Mouse (Mus musculus): ENCODE measurements around the gene Postn. TPM values are rescaled to one million over a fixed set of nuclear protein-coding genes. Genes with fewer than 3 reads are reported as not detected.

Gene Postn
- total RNA-seq, 2 experiments from 2014 or later = 3.2 TPM

DNA sequence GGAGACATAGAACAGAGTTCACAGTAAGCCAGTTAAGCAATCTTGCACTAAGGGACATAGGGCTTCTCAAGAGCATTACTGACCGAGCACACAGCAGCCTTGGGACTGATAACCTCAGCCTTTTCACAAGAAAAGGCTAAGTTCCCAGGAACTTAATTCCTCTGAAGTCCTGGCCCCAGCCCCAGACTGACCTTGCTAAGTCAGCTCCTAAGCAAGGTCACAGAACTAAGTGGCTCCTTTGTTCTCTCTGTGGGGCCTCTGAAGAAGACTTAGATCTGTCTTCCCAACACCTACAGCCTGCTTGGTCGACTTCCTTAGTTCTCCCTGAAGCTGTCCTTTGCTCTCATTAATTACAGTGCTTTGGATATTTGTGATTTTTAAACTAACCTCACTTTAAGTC lies 38.4 kb downstream of the Postn start:
- Histone ChIP-seq H3K27ac (no peak overlapping the region), H3K4me3 (no peak overlapping the region)
- DNase-seq (ENCODE audit: extremely low spot score in 1 of 2, low spot score in 2 of 2) = no peak
- TF ChIP-seq CTCF (IDR thresholded peaks at IDR 0.05) = no peak
- intact Hi-C loops (cut with DNase I) = no loop called here

DNA sequence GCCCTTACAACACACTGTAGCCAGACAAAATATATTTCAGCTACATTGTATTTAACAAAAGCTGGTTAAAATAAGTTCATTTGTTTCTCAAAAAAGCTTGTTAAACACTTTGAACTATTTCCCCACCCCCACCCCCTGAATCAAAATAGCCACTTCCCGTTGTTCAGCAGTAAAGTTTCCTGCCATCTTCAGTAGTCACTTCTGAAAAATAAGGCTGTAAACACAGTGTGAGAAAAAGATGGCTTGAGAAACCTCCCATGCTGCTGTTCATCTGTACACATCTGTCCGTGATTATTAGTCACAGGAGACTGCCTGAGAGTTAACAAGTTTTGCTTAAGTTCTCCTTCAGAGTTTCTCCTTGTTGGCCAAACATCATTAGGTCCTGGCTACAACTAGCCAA lies 39.0 kb downstream of the Postn start:
- TF ChIP-seq CTCF (IDR thresholded peaks at IDR 0.05) = no peak
- Histone ChIP-seq H3K27ac (no peak overlapping the region), H3K4me3 (no peak overlapping the region)
- intact Hi-C loops (cut with DNase I) = no loop called here
- no peak for DNase-seq (ENCODE audit: extremely low spot score in 1 of 2, low spot score in 2 of 2)

DNA sequence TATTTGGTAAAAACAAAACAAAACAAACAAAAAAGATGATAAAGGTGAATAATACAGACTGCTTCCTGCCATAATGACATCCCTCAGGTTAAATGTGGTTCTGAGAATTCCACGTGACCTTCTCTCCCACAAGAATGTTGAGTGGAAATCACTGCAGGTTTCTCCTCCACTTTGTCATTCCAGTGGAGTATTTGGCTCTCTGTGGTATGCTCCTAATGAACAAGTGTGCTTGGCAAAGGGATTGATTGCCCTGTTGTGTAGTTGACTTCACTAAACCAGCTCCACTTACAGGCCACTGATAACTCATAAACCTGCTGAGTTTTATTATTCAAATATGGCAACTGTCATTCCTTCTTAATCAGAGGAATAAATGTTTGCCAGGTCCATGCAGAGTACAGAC lies 39.7 kb downstream of the Postn start:
- no peak for TF ChIP-seq CTCF (IDR thresholded peaks at IDR 0.05)
- intact Hi-C loops (cut with DNase I) = no loop called here

DNA sequence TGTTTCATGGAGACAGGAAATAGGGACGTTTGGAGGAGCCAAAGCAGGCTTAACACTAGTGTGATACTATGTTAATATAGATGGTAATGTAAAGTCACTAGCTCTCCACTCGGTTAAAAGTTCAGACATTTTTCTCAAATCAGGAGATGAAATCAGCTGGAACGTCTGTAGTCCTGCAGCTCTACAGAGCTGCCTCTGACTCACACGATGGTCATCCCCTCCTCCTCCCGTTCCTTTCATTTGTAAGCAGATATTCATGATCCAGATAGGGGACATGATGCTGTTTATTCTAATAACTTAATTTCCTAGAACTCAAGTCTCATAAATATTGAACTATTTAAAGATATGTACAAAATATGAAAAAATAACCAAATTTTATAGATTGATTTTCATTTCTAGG lies 40.8 kb downstream of the Postn start:
- no peak for DNase-seq (ENCODE audit: extremely low spot score in 1 of 2, low spot score in 2 of 2)
- no peak for TF ChIP-seq CTCF (IDR thresholded peaks at IDR 0.05)
- Histone ChIP-seq H3K27ac (no peak overlapping the region), H3K4me3 (no peak overlapping the region)
- intact Hi-C loops (cut with DNase I) = no loop called here

More for the DNA sequence above, 39.7 kb downstream of the Postn start:
- DNase-seq (ENCODE audit: extremely low spot score in 1 of 2, low spot score in 2 of 2) = no peak
- Histone ChIP-seq H3K27ac (no peak overlapping the region), H3K4me3 (no peak overlapping the region)

DNA sequence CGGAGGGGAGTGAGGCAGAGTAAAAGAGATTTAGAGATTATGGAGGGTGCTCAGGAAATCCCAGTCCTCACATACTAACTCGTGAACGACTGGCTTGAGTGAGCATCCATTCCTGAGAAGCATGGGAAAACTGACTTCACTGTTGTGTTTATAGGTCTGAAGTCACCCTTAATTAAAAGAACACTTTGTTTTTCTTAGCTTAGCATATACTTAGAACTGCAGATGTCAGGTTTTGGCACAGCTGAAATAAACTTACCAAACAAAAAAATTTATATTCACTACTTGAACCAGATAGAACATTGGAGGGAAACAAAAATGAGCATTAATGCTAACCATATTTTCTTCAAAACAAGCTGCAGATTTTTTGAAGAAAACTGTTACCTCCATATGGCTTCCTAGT lies 42.9 kb downstream of the Postn start:
- H3K27ac ChIP-seq = no peak overlapping the region
- DNase-seq (ENCODE audit: extremely low spot score in 1 of 2, low spot score in 2 of 2) = no peak
- intact Hi-C loops (cut with DNase I) = no loop called here
- TF ChIP-seq CTCF (IDR thresholded peaks at IDR 0.05) = no peak
- H3K4me3 ChIP-seq = no peak overlapping the region

DNA sequence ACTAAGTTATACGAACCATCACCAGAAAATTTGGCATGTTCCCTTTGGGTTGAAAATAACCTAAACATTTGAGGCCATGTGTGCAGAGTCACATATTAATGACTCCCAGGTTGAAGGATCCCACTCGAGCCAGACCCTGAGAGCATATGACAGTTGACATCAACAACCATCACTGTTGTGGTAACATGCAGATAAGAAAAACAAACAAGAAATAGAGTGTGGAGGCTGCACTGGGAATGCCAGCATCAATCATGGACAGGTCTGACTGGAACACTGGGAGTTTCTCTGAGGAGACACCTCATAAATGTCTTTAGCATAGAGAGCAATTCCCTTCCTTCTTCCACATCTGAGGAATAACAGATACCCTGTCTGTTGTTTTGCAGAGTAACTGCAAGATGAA lies 45.7 kb downstream of the Postn start:
- no peak for DNase-seq (ENCODE audit: extremely low spot score in 1 of 2, low spot score in 2 of 2)

DNA sequence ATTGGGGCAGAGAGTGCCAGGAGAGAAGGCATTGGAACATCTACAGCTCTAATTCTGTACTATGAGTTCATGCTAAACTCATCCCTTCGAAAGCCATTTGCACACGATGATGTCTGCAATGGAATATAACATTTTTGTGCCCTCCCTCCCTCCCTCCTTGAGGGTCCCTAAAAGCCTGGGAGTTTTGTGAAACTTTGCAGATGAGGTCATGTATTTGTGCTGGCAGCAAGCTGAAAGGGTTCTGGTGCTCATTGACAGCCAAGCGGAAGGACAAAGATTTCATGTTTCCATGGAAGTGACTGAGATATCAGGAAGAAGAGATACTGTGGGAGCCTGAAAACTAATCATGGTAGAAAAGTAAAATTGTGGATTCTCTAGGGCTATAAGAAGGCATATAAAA lies 50.1 kb downstream of the Postn start:
- no peak overlapping the region for H3K27ac ChIP-seq
- no peak for TF ChIP-seq CTCF (IDR thresholded peaks at IDR 0.05)
- H3K4me3 ChIP-seq = no peak overlapping the region
- no peak for DNase-seq (ENCODE audit: extremely low spot score in 1 of 2, low spot score in 2 of 2)
- intact Hi-C loops (cut with DNase I) = no loop called here

More for the DNA sequence above, 45.7 kb downstream of the Postn start:
- no peak for TF ChIP-seq CTCF (IDR thresholded peaks at IDR 0.05)
- intact Hi-C loops (cut with DNase I) = no loop called here
- Histone ChIP-seq H3K27ac (no peak overlapping the region), H3K4me3 (no peak overlapping the region)

DNA sequence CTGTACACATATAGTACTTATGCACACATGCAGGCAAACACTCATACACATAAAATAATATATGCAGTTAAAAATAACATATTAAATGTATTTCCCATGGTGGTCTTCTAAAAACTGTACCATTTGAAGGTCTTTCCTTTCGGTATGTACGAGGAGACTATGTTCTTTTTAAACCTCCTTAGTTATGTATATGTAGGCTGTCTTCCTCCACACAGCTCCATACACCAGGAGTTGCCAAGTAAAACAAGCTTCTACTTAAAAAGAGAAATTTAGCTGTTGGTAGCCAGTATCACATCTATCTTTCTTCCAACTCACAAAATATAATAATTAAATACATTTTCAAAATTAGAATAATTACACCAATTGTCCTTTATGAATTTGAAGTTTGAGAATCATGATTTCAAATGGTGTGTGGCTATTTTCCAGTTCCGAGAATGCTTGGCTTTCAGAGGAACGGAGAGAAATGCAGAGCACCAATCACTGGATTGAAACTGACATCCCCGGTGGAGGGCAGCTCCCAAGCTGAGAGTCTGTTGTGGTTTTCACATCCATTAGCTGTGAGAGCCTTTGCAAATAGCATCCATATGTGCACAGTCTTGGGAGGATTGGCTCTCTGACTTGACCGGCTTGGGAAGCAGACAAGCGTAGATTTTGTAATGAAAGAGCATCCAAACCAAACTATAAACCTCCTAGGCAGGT lies 52.1 kb downstream of the Postn start:
- DNase-seq (ENCODE audit: extremely low spot score in 1 of 2, low spot score in 2 of 2) = no peak
- Histone ChIP-seq H3K27ac (no peak overlapping the region), H3K4me3 (no peak overlapping the region)
- intact Hi-C loops (cut with DNase I) = no loop called here
- TF ChIP-seq CTCF (IDR thresholded peaks at IDR 0.05) = no peak

DNA sequence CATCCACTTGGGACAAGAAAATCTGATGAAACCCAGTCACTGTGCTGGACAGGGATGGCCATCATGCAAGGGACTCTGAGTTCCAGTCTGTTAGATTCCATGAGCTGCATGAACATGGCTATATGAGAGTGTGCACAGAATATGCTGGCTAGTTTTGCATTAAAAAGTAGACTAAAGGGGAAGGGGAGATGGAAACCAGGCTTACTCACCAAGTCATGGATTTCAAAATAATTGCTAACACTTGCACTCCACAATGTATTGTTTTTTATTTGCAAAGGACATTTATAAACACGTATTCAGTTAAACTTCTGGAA lies 52.6 kb downstream of the Postn start:
- DNase-seq (ENCODE audit: extremely low spot score in 1 of 2, low spot score in 2 of 2) = no peak
- no peak overlapping the region for H3K4me3 ChIP-seq
- intact Hi-C loops (cut with DNase I) = no loop called here
- H3K27ac ChIP-seq = no peak overlapping the region
- TF ChIP-seq CTCF (IDR thresholded peaks at IDR 0.05) = no peak

DNA sequence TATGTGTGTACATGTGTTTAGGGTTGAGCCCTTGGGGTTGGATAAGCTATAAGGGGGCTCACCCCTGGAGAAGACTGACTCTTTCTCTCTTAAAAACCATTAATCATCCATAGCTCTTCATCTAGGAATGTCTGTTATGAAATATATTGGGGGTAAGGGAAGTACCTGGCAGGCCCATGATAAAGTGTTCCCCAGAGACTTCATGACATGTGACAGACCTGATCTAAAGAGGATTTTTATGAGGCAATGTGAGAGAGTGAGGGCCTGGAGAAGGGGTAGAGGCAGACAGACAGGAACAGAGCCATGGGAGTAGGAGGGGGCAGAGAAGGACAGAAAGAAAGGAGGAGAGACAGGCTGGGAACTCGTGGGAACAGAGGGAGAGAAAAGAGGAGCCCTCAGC lies 53.5 kb downstream of the Postn start:
- Histone ChIP-seq H3K4me3 (no peak overlapping the region), H3K27ac (no peak overlapping the region)
- TF ChIP-seq CTCF (IDR thresholded peaks at IDR 0.05) = no peak
- DNase-seq (ENCODE audit: extremely low spot score in 1 of 2, low spot score in 2 of 2) = no peak
- intact Hi-C loops (cut with DNase I) = no loop called here

DNA sequence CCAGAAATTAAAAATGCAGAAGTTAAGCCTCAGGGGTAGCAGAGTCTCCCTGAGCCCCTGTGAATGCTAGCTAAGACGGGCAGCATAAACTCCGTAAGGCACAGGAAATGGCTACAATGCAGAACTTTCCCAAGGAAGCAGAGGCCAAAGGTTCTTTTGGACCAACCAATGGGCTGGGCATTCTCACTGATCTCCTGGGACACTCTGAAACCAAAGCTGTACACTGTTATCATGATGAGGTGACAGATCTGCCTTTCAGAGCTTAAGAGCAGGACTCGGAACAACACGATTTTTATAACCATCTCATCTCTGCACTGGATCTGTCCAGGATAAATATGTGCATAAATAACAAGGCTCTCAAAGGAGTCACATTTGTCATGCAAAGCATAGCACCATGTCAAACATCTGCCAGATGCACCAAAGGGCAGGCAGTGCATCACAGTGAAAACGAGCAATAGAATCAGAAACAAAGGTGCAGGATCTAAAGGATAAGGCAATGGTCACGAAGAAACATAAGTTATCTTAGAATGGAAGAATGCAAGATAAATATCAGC lies 57.0 kb downstream of the Postn start:
- intact Hi-C loops (cut with DNase I) = no loop called here
- Histone ChIP-seq H3K27ac (no peak overlapping the region), H3K4me3 (no peak overlapping the region)
- no peak for TF ChIP-seq CTCF (IDR thresholded peaks at IDR 0.05)
- DNase-seq (ENCODE audit: extremely low spot score in 1 of 2, low spot score in 2 of 2) = no peak

DNA sequence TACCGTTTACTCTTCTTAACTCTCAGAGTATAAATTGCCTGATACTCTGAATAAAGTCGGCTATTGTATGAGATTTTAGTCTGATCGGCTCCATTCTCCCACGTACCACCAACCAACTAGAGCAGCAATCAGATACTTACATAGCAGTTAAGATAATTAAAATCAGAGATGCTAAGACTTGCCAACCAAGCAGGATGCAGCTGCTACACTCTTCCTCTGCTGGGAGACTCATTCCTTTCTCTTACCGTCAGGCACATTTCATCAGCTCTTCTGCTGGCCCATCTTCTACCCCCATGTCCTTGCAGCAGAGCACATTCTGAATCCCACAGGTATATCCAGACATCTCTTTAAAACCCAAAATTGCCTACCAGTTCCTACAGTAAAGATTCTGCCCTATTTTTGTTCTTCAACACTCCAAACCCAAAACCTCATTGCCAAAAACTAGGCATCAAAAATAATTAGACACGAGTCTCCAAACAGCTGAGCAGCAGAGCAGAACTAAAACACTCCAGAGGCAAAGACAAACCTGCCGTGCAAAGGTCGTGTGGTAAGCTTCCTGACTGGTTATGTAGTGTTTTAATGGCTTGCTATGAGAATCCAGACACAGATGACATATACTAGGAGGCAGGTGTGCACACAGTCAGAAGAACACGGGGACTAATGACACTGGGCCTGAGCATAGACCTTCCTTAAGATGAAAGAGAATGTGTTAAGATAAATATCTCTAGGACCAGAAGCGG lies 59.5 kb downstream of the Postn start:
- no peak overlapping the region for H3K4me3 ChIP-seq
- no peak for DNase-seq (ENCODE audit: extremely low spot score in 1 of 2, low spot score in 2 of 2)
- intact Hi-C loops (cut with DNase I) = no loop called here
- no peak for TF ChIP-seq CTCF (IDR thresholded peaks at IDR 0.05)
- H3K27ac ChIP-seq = no peak overlapping the region

DNA sequence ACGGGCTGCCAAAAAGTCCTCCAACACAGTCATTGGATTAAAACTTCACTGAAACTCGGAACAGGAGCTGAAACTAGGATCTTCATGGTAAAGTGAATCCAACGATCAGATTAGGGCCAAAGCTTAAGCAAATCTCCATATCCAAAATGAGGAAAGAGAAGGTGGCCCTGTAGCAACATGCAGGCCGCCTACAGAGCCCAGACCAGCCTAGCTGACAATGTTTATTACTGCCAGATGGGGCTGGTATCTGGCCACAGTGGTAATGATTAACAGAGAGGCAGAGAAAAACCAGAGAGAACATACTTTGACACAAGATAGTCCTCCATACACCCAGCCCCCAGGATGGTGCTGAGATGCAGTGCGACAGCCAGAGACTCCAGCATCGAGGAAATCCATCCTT lies 60.1 kb downstream of the Postn start:
- no peak for TF ChIP-seq CTCF (IDR thresholded peaks at IDR 0.05)
- intact Hi-C loops (cut with DNase I) = no loop called here
- DNase-seq (ENCODE audit: extremely low spot score in 1 of 2, low spot score in 2 of 2) = no peak
- no peak overlapping the region for H3K4me3 ChIP-seq
- no peak overlapping the region for H3K27ac ChIP-seq

Data from left cerebral cortex, adult 2 months (tissue).